Mouse (Mus musculus) thymus, adult 2 months (tissue): ENCODE data around the gene Lad1.

ENCODE experiments used
- CTCF ChIP-seq: fragments of 200-500 bp; IDR thresholded peaks from 2 replicates; pipeline ENCODE4 v1.5.1; 2012; ENCODE audit warnings: mild to moderate bottlenecking, control low read depth, low read length, moderate library complexity, borderline replicate concordance; ENCODE audit not compliant: control insufficient read depth, poor library complexity, insufficient read depth; ENCODE audit errors: extremely low read depth
- POLR2A ChIP-seq: fragments of 200-500 bp; IDR thresholded peaks from 2 replicates; pipeline ENCODE4 v1.6.1; 2012; ENCODE audit warnings: mild to moderate bottlenecking, low read length, control low read depth, moderate library complexity; ENCODE audit not compliant: control insufficient read depth, poor library complexity, insufficient read depth; ENCODE audit errors: extremely low read depth

DNA sequence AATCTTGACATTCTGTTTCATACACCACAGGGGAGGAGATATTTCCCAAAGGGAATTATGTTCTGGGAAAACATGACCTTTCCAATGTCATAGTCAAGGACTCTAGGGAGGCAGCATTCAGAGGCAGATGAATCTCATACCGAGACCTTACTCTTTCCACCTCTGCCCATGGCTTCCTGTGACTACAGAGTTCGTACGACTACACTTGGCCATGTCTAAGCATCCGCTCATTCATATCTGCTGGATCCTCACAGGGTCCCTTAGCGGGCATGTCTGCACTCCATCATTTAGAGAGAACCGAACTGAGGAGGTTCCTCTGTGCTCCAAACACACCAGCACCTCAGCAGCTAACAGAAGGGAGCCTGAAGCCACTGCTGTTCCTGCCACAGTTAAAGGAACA is 20.7 kb downstream of the Lad1 start:
- TF ChIP-seq CTCF: no peak
- TF ChIP-seq POLR2A: no peak
